Mouse (Mus musculus) neural tube, embryonic 12.5 days (tissue): ENCODE measurements around the gene Farp1. TPM values are rescaled to one million over a fixed set of nuclear protein-coding genes. Genes with fewer than 3 reads are reported as not detected.
A peak's percentile ranks its signal among the peaks of the same experiment; 100 is the strongest.

ENCODE experiments used
- ATAC-seq: fragments of 200-750 bp; cut with Nextera tagmentation; 2 replicates; pipeline ENCODE4 v1.8.0; 2017; ENCODE audit warnings: low read depth, mild to moderate bottlenecking, moderate TSS enrichment, moderate library complexity; ENCODE audit not compliant: low FRiP score
- H3K27ac ChIP-seq: fragments of 300-500 bp; sonication (generic); 2 replicates; pipeline ENCODE4 v1.5.1; 2016
- H3K27me3 ChIP-seq: fragments of 300-500 bp; sonication (generic); replicated peaks from 2 replicates; pipeline ENCODE4 v1.6.1; 2016; ENCODE audit warnings: mild to moderate bottlenecking
- H3K36me3 ChIP-seq: fragments of 300-500 bp; sonication (generic); 2 replicates; pipeline ENCODE4 v1.6.1; 2016; ENCODE audit warnings: mild to moderate bottlenecking
- H3K4me1 ChIP-seq: fragments of 300-500 bp; sonication (generic); 2 replicates; pipeline ENCODE4 v1.6.1; 2016
- H3K4me2 ChIP-seq: fragments of 300-500 bp; sonication (generic); replicated peaks from 2 replicates; pipeline ENCODE4 v1.6.1; 2016; ENCODE audit warnings: mild to moderate bottlenecking
- H3K4me3 ChIP-seq: fragments of 300-500 bp; sonication (generic); 2 replicates; pipeline ENCODE4 v1.5.1; 2016
- H3K9ac ChIP-seq: fragments of 300-500 bp; sonication (generic); 2 replicates; pipeline ENCODE4 v1.6.1; 2016; ENCODE audit warnings: mild to moderate bottlenecking
- H3K9me3 ChIP-seq: fragments of 300-500 bp; sonication (generic); 2 replicates; pipeline ENCODE4 v1.6.1; 2016; ENCODE audit warnings: mild to moderate bottlenecking
- WGBS: fragments of 180-500 bp; shearing (Covaris S2); methylation state at CpG from one replicate; pipeline ENCODE4 v1.1.7; 2016; 5-methylcytosine and 5-hydroxymethylcytosine counted together
- polyA plus RNA-seq: library from polyadenylated mRNA; unstranded; fragments of >200 nt; fragmentation: Nextera tagmentation; extraction: Ambion mirVana; gene quantifications from 2 replicates; pipeline ENCODE4 v1.2.1, GENCODE M21; 2016

The Farp1 gene
- polyA plus RNA-seq, 1 experiment from 2014 or later = 24.9 TPM

- 84% methylated on average over 6 of the region's 6 CpGs for WGBS
- Histone ChIP-seq H3K4me1 (no peaks in the 10 kb centered on the region), H3K36me3 (peaks cover 9% of the 10 kb centered on the region; the same call in 1 of the 2 replicates), H3K4me2 (no peak overlapping the region), H3K9ac (no peak overlapping the region), H3K4me3 (no peak overlapping the region), H3K27ac (no peak overlapping the region), H3K27me3 (no peaks in the 10 kb centered on the region), H3K9me3 (no peaks in the 10 kb centered on the region)
- ATAC-seq = no peak
Measured at GRCm38 (mm10) chr14:121264453-121264852, 229.5 kb downstream of the Farp1 start.

DNA sequence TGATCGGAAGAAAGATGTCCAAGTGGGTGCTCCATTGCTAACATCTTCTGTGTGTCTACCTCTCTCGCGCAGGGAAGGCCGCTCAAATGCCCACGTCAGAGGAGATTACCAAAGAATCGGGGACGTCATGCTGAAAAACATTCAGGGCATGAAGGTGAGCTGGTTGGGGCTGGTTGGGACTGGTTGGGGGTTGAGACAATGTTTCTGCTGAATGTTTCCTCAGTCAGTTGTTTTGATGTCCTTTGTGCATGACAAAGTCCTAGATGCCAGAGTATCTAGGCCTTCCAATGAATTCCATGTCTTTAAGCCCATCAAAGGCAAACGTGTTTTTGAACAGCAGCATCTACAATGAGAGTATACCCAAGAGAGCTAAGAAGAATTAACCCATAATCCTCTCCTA lies 232.8 kb downstream of the Farp1 start:
- no peaks in the 10 kb centered on the region for H3K27me3 ChIP-seq
- no peak for ATAC-seq
- 92% methylated on average over 8 of the region's 8 CpGs for WGBS
- H3K9ac ChIP-seq = no peak overlapping the region
- H3K4me3 ChIP-seq = no peak overlapping the region
- H3K9me3 ChIP-seq = no peaks in the 10 kb centered on the region
- no peak overlapping the region for H3K27ac ChIP-seq
- no peak overlapping the region for H3K4me2 ChIP-seq
- H3K36me3 ChIP-seq = peaks cover 22% of the 10 kb centered on the region
- H3K4me1 ChIP-seq = no peaks in the 10 kb centered on the region

- Histone ChIP-seq H3K4me1 (no peaks in the 10 kb centered on the region), H3K4me3 (no peak overlapping the region), H3K4me2 (no peak overlapping the region), H3K9ac (no peak overlapping the region), H3K36me3 (peaks cover 40% of the 10 kb centered on the region), H3K27ac (no peak overlapping the region), H3K9me3 (no peaks in the 10 kb centered on the region), H3K27me3 (no peaks in the 10 kb centered on the region)
- WGBS = 88% methylated on average over 6 of the region's 6 CpGs
- ATAC-seq = no peak
Measured at GRCm38 (mm10) chr14:121270490-121270889, 235.5 kb downstream of the Farp1 start.

- 91% methylated on average over 12 of the region's 12 CpGs for WGBS
- Histone ChIP-seq H3K36me3 (peaks cover 54% of the 10 kb centered on the region), H3K4me3 (no peak overlapping the region), H3K4me2 (no peak overlapping the region), H3K9me3 (no peaks in the 10 kb centered on the region), H3K27ac (no peak overlapping the region), H3K4me1 (no peaks in the 10 kb centered on the region), H3K27me3 (no peaks in the 10 kb centered on the region), H3K9ac (no peak overlapping the region)
- no peak for ATAC-seq
Measured at GRCm38 (mm10) chr14:121274985-121275384, 240.0 kb downstream of the Farp1 start.

GRCm38 (mm10) chr14:121276016-121276415 lies 241.0 kb downstream of the Farp1 start:
- H3K27ac ChIP-seq = no peak overlapping the region
- H3K4me1 ChIP-seq = no peaks in the 10 kb centered on the region
- H3K4me2 ChIP-seq = no peak overlapping the region
- no peak for ATAC-seq
- no peak overlapping the region for H3K9ac ChIP-seq
- no peaks in the 10 kb centered on the region for H3K27me3 ChIP-seq
- H3K36me3 ChIP-seq = peaks cover 58% of the 10 kb centered on the region
- H3K4me3 ChIP-seq = no peak overlapping the region
- WGBS = 85% methylated on average over 10 of the region's 10 CpGs
- H3K9me3 ChIP-seq = no peaks in the 10 kb centered on the region

DNA sequence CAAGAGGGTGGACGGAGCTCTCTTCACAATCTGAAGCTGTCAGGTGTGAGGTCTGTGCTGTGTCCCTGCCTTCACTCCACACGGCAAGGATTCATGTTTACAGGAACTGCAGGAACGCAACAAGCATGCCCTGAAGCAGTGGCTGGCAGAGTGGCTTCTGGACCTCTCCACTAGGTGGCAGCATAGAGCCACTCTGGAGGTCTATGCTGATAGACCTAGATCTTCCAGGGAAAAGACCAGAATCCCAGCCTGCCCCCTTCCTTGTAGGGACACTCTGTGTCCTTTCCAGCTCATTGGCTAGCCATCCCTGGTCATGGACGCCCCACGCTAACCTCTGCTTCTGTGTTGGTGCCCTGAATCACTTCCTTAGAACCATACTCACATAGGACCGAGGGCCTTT lies 244.1 kb downstream of the Farp1 start:
- no peaks in the 10 kb centered on the region for H3K4me1 ChIP-seq
- no peak overlapping the region for H3K27ac ChIP-seq
- peak; percentile 65 for ATAC-seq
- H3K4me2 ChIP-seq = no peak overlapping the region
- WGBS = 40% methylated on average over 6 of the region's 6 CpGs
- H3K27me3 ChIP-seq = no peaks in the 10 kb centered on the region
- no peaks in the 10 kb centered on the region for H3K9me3 ChIP-seq
- H3K36me3 ChIP-seq = peaks cover 68% of the 10 kb centered on the region
- no peak overlapping the region for H3K4me3 ChIP-seq
- H3K9ac ChIP-seq = no peak overlapping the region

DNA sequence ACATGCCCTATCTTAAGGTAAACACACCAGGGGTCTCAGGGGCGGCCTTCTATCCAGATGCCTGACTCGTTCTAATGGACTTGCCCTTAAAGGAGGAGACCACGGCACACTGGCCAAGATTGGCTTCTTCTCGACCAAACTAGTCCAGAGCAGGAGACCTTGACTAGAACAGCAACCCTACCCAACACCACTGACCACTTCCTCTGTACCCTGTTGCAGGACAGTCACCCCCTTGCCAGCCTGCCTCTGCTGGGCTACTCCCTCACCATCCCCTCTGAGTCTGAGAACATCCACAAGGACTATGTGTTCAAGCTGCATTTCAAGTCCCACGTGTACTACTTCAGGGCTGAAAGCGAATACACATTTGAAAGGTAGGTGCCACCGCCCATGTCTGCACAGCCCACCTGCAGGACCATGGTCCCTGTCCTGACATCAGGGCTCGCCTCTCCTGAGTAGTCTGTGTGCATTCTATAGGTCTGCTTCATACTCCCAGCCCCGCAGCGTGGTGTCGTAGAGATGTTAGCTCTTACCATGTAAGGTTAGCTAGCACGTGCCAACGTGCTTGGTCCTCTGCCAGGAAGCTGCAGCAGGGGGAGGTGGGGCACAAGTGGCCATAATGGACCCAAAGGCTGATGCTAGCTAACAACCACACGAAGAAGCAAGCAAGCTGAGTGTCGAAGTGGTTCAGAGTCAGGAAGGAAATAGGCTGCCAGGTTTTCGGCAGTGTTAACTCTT lies 245.8 kb downstream of the Farp1 start:
- no peaks in the 10 kb centered on the region for H3K27me3 ChIP-seq
- no peak overlapping the region for H3K9ac ChIP-seq
- ATAC-seq = no peak
- no peaks in the 10 kb centered on the region for H3K9me3 ChIP-seq
- H3K27ac ChIP-seq = no peak overlapping the region
- no peaks in the 10 kb centered on the region for H3K4me1 ChIP-seq
- H3K36me3 ChIP-seq = peaks cover 69% of the 10 kb centered on the region
- H3K4me2 ChIP-seq = no peak overlapping the region
- 90% methylated on average over 16 of the region's 16 CpGs for WGBS
- no peak overlapping the region for H3K4me3 ChIP-seq

DNA sequence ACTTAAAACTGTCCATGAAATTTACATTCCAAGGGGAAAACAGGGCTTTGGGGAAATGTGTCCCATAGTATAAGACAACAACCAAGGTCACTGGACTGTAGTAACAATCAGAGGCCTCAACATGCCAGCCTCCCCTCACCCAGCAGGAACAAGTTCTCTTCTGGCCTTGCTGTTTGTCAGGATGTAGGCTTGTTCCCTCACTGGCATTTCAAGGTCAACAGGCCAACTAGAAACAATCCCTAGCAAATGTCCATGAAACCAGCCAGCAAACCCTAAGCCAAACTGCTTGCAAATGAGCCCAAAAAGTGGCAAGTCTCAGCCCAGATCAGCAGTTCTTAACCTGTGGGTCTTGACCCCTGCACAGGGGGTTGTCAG lies 246.3 kb downstream of the Farp1 start:
- no peaks in the 10 kb centered on the region for H3K9me3 ChIP-seq
- no peak overlapping the region for H3K9ac ChIP-seq
- no peaks in the 10 kb centered on the region for H3K4me1 ChIP-seq
- no peak overlapping the region for H3K27ac ChIP-seq
- ATAC-seq = no peak
- H3K4me2 ChIP-seq = no peak overlapping the region
- H3K36me3 ChIP-seq = peaks cover 70% of the 10 kb centered on the region
- no peak overlapping the region for H3K4me3 ChIP-seq
- H3K27me3 ChIP-seq = no peaks in the 10 kb centered on the region

- Histone ChIP-seq H3K4me1 (no peaks in the 10 kb centered on the region), H3K4me3 (no peak overlapping the region), H3K9ac (no peak overlapping the region), H3K27me3 (no peaks in the 10 kb centered on the region), H3K27ac (no peak overlapping the region), H3K36me3 (peaks cover 72% of the 10 kb centered on the region), H3K9me3 (no peaks in the 10 kb centered on the region), H3K4me2 (no peak overlapping the region)
- 94% methylated on average over 14 of the region's 14 CpGs for WGBS
- no peak for ATAC-seq
Measured at GRCm38 (mm10) chr14:121285379-121286120, 250.6 kb downstream of the Farp1 start.

DNA sequence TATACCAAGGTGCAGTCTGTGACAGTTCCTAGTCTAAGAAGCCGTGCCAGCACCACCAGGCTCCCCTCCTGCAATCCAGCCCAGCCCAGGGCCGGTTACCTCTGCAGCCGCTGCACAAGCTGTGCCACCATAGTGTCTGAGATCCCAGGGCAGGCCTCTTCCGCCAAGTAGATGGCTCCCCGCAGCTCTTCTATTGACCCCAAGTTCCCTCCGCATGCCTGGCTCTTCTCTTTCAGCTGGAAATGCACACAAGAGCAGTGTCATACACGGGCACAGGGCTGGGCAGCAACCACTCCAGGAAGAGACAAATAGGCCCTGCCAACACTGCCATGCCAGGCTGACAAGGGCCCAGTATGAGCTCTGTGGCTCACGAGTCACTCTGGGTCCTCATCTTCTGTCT lies 256.9 kb downstream of the Farp1 start:
- Histone ChIP-seq H3K27ac (no peak overlapping the region), H3K4me2 (no peak overlapping the region), H3K4me3 (no peak overlapping the region), H3K4me1 (no peaks in the 10 kb centered on the region), H3K9me3 (no peaks in the 10 kb centered on the region), H3K36me3 (peaks cover 68% of the 10 kb centered on the region), H3K9ac (no peak overlapping the region), H3K27me3 (no peaks in the 10 kb centered on the region)
- 87% methylated on average over 8 of the region's 8 CpGs for WGBS
- ATAC-seq = no peak

- Histone ChIP-seq H3K4me2 (no peak overlapping the region), H3K36me3 (peaks cover 66% of the 10 kb centered on the region), H3K27ac (no peak overlapping the region), H3K4me3 (no peak overlapping the region), H3K27me3 (no peaks in the 10 kb centered on the region), H3K9me3 (no peaks in the 10 kb centered on the region), H3K9ac (no peak overlapping the region), H3K4me1 (no peaks in the 10 kb centered on the region)
- no peak for ATAC-seq
- 95% methylated on average over 3 of the region's 3 CpGs for WGBS
Measured at GRCm38 (mm10) chr14:121292391-121292790, 257.4 kb downstream of the Farp1 start.

DNA sequence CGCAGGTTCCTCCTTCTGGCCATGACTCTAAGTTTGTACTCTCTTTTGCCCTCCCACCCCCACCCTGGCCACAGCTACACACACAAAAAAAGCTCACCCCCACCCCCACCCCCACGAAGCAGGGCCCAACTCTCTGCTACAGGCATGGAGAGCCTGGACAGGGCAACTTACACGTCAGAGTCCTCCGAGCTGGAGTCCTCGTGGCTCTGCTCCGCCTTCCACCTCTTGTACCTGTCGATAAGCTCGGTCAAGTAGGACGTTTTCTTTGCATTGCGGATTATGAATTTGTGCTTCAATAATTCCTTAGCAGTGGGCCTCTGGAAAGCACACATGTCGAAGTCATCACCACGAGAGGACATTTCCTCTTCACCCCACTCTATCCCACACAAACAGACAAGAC lies 259.5 kb downstream of the Farp1 start:
- peaks cover 57% of the 10 kb centered on the region for H3K36me3 ChIP-seq
- no peaks in the 10 kb centered on the region for H3K9me3 ChIP-seq
- no peaks in the 10 kb centered on the region for H3K4me1 ChIP-seq
- 91% methylated on average over 12 of the region's 12 CpGs for WGBS
- ATAC-seq = no peak
- H3K4me3 ChIP-seq = no peak overlapping the region
- H3K27me3 ChIP-seq = no peaks in the 10 kb centered on the region
- no peak overlapping the region for H3K27ac ChIP-seq
- no peak overlapping the region for H3K4me2 ChIP-seq
- H3K9ac ChIP-seq = no peak overlapping the region

DNA sequence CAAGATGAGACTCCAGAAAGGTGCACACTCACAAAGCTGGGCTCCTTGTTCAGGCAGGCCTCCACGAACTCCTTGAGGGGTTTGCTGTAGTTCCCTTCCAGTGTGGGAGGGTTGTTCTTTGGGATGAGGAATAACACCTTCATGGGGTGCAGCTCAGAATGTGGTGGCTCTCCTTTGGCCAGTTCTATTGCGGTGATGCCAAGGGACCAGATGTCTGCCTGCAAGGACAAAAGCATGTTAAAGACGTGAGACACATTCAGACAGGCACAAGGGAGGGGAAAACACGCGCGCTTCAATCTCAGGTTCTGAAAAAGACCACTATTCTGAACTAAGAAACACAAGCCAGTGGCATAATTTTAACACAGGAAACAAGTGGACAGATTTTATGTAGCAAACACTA lies 262.1 kb downstream of the Farp1 start:
- H3K27ac ChIP-seq = no peak overlapping the region
- H3K4me1 ChIP-seq = no peaks in the 10 kb centered on the region
- H3K9me3 ChIP-seq = no peaks in the 10 kb centered on the region
- H3K4me2 ChIP-seq = no peak overlapping the region
- H3K4me3 ChIP-seq = no peak overlapping the region
- no peaks in the 10 kb centered on the region for H3K27me3 ChIP-seq
- H3K9ac ChIP-seq = no peak overlapping the region
- no peak for ATAC-seq
- peaks cover 55% of the 10 kb centered on the region for H3K36me3 ChIP-seq
- 97% methylated on average over 6 of the region's 6 CpGs for WGBS
